Mouse (Mus musculus): Measurements from ENCODE around the gene Vegfa. TPM values are rescaled to one million over a fixed set of nuclear protein-coding genes. Genes with fewer than 3 reads are reported as not detected.
A peak's percentile ranks its signal among the peaks of the same experiment; 100 is the strongest.

The Vegfa gene
- polyA plus RNA-seq, 1 experiment, result 1.3 TPM

- Histone ChIP-seq H3K4me3 (replicated peaks) (peak overlapping the region; percentile 86), H3K27me3 (ENCODE audit: control insufficient read depth) (peaks cover 8% of the 10 kb centered on the region), H3K36me3 (ENCODE audit: control insufficient read depth) (peaks cover 20% of the 10 kb centered on the region), H3K9me3 (ENCODE audit: control insufficient read depth, low read length) (no peaks in the 10 kb centered on the region), H3K4me1 (ENCODE audit: control insufficient read depth) (peaks cover 58% of the 10 kb centered on the region)
- TF ChIP-seq TAL1 (IDR thresholded peaks at IDR 0.05; ENCODE audit: low read length) (no peak), GATA1 (IDR thresholded peaks at IDR 0.05; ENCODE audit: low read length) (no peak)
These were observed 1.8 kb downstream of the Vegfa start for GRCm38 (mm10) chr17:46030323-46030730.

- Histone ChIP-seq H3K36me3 (ENCODE audit: control insufficient read depth) (peaks cover 26% of the 10 kb centered on the region), H3K27me3 (ENCODE audit: control insufficient read depth) (peaks cover 8% of the 10 kb centered on the region), H3K4me3 (replicated peaks) (peak overlapping the region; percentile 86), H3K9me3 (ENCODE audit: control insufficient read depth, low read length) (no peaks in the 10 kb centered on the region), H3K4me1 (ENCODE audit: control insufficient read depth) (peaks cover 58% of the 10 kb centered on the region)
- TF ChIP-seq GATA1 (IDR thresholded peaks at IDR 0.05; ENCODE audit: low read length), result no peak
- TF ChIP-seq TAL1 (IDR thresholded peaks at IDR 0.05; ENCODE audit: low read length), result no peak
These were observed 2.5 kb downstream of the Vegfa start for GRCm38 (mm10) chr17:46029554-46030207.

GRCm38 (mm10) chr17:46029052-46029553 lies 3.1 kb downstream of the Vegfa start:
- H3K27me3 ChIP-seq (ENCODE audit: control insufficient read depth), result peaks cover 8% of the 10 kb centered on the region
- peaks cover 58% of the 10 kb centered on the region for H3K4me1 ChIP-seq (ENCODE audit: control insufficient read depth)
- H3K36me3 ChIP-seq (ENCODE audit: control insufficient read depth), result peaks cover 32% of the 10 kb centered on the region

GRCm38 (mm10) chr17:46028210-46029051 lies 3.7 kb downstream of the Vegfa start:
- Histone ChIP-seq H3K4me1 (ENCODE audit: control insufficient read depth) (peaks cover 57% of the 10 kb centered on the region), H3K4me3 (replicated peaks) (peak overlapping the region; percentile 86), H3K9me3 (ENCODE audit: control insufficient read depth, low read length) (no peaks in the 10 kb centered on the region), H3K27me3 (ENCODE audit: control insufficient read depth) (peaks cover 8% of the 10 kb centered on the region), H3K36me3 (ENCODE audit: control insufficient read depth) (peaks cover 39% of the 10 kb centered on the region)
- TF ChIP-seq GATA1 (IDR thresholded peaks at IDR 0.05; ENCODE audit: low read length) (no peak), TAL1 (IDR thresholded peaks at IDR 0.05; ENCODE audit: low read length) (no peak)

More at GRCm38 (mm10) chr17:46029052-46029553, 3.1 kb downstream of the Vegfa start:
- Histone ChIP-seq H3K9me3 (ENCODE audit: control insufficient read depth, low read length) (no peaks in the 10 kb centered on the region), H3K4me3 (replicated peaks) (peak overlapping the region; percentile 86)
- TF ChIP-seq GATA1 (IDR thresholded peaks at IDR 0.05; ENCODE audit: low read length) (no peak), TAL1 (IDR thresholded peaks at IDR 0.05; ENCODE audit: low read length) (no peak)

- Histone ChIP-seq H3K4me3 (replicated peaks) (no peak overlapping the region), H3K4me1 (ENCODE audit: control insufficient read depth) (peaks cover 51% of the 10 kb centered on the region), H3K36me3 (ENCODE audit: control insufficient read depth) (peaks cover 50% of the 10 kb centered on the region), H3K9me3 (ENCODE audit: control insufficient read depth, low read length) (no peaks in the 10 kb centered on the region), H3K27me3 (ENCODE audit: control insufficient read depth) (peaks cover 8% of the 10 kb centered on the region)
- TF ChIP-seq GATA1 (IDR thresholded peaks at IDR 0.05; ENCODE audit: low read length), result no peak
- no peak for TF ChIP-seq TAL1 (IDR thresholded peaks at IDR 0.05; ENCODE audit: low read length)
These were observed 4.9 kb downstream of the Vegfa start for GRCm38 (mm10) chr17:46027066-46027917.

- peaks cover 2% of the 10 kb centered on the region; the same call in 1 of the 2 replicates for H3K27me3 ChIP-seq (ENCODE audit: control insufficient read depth)
- TF ChIP-seq TAL1 (IDR thresholded peaks at IDR 0.05; ENCODE audit: low read length) (no peak), GATA1 (IDR thresholded peaks at IDR 0.05; ENCODE audit: low read length) (no peak)
- peaks cover 62% of the 10 kb centered on the region for H3K36me3 ChIP-seq (ENCODE audit: control insufficient read depth)
- no peaks in the 10 kb centered on the region for H3K9me3 ChIP-seq (ENCODE audit: control insufficient read depth, low read length)
- H3K4me1 ChIP-seq (ENCODE audit: control insufficient read depth), result peaks cover 39% of the 10 kb centered on the region
- no peak overlapping the region for H3K4me3 ChIP-seq (replicated peaks)
These were observed 6.1 kb downstream of the Vegfa start for GRCm38 (mm10) chr17:46025927-46026668.

- peaks cover 71% of the 10 kb centered on the region for H3K36me3 ChIP-seq (ENCODE audit: control insufficient read depth)
- H3K9me3 ChIP-seq (ENCODE audit: control insufficient read depth, low read length), result no peaks in the 10 kb centered on the region
- no peak for TF ChIP-seq TAL1 (IDR thresholded peaks at IDR 0.05; ENCODE audit: low read length)
- no peak for TF ChIP-seq GATA1 (IDR thresholded peaks at IDR 0.05; ENCODE audit: low read length)
- peaks cover 30% of the 10 kb centered on the region for H3K4me1 ChIP-seq (ENCODE audit: control insufficient read depth)
- no peaks in the 10 kb centered on the region for H3K27me3 ChIP-seq (ENCODE audit: control insufficient read depth)
- no peak overlapping the region for H3K4me3 ChIP-seq (replicated peaks)
These were observed 7.0 kb downstream of the Vegfa start for GRCm38 (mm10) chr17:46025207-46025606.

- Histone ChIP-seq H3K27me3 (ENCODE audit: control insufficient read depth) (no peaks in the 10 kb centered on the region), H3K4me3 (replicated peaks) (no peak overlapping the region), H3K9me3 (ENCODE audit: control insufficient read depth, low read length) (no peaks in the 10 kb centered on the region), H3K4me1 (ENCODE audit: control insufficient read depth) (peaks cover 20% of the 10 kb centered on the region), H3K36me3 (ENCODE audit: control insufficient read depth) (peaks cover 81% of the 10 kb centered on the region)
- TF ChIP-seq GATA1 (IDR thresholded peaks at IDR 0.05; ENCODE audit: low read length), result no peak
- TF ChIP-seq TAL1 (IDR thresholded peaks at IDR 0.05; ENCODE audit: low read length), result no peak
These were observed 8.0 kb downstream of the Vegfa start for GRCm38 (mm10) chr17:46024192-46024591.

Data from erythroblast, embryonic 14.5 days (primary cell).